Mouse (Mus musculus) E14TG2a.4 (cell line): ENCODE results near the gene Cdc73.

Source experiments
- H3K27me3 ChIP-seq: 2 replicates; pipeline ENCODE4 v1.6.1; 2014; ENCODE audit warnings: low read length, control low read depth; ENCODE audit not compliant: insufficient read depth
- H3K36me3 ChIP-seq: 2 replicates; pipeline ENCODE4 v1.6.1; 2014; ENCODE audit warnings: low read length, control low read depth; ENCODE audit not compliant: insufficient read depth
- H3K4me1 ChIP-seq: replicated peaks from 2 replicates; pipeline ENCODE4 v1.6.1; 2014; ENCODE audit warnings: low read depth, low read length, control low read depth
- H3K4me3 ChIP-seq: replicated peaks from 2 replicates; pipeline ENCODE4 v1.5.1; 2014; ENCODE audit warnings: mild to moderate bottlenecking, low read length
- H3K9me3 ChIP-seq: 2 replicates; pipeline ENCODE4 v1.6.1; 2014; ENCODE audit warnings: low read length, control low read depth
- CTCF ChIP-seq: conservative IDR thresholded peaks from 2 replicates; pipeline ENCODE4 v1.5.1; 2014; ENCODE audit warnings: low read length
- NANOG ChIP-seq: IDR thresholded peaks from 2 replicates; pipeline ENCODE4 v1.6.1; 2014; ENCODE audit warnings: borderline replicate concordance, low read length, mixed read lengths
- POU5F1 ChIP-seq: IDR thresholded peaks from 2 replicates; pipeline ENCODE4 v1.6.1; 2014; ENCODE audit warnings: low read length, borderline replicate concordance

The Cdc73 gene

GRCm38 (mm10) chr1:143621930-143622329 lies 80.8 kb downstream of the Cdc73 start:
- Histone ChIP-seq H3K9me3 (no peaks in the 10 kb centered on the region), H3K27me3 (no peaks in the 10 kb centered on the region), H3K4me1 (no peaks in the 10 kb centered on the region), H3K36me3 (peaks cover 63% of the 10 kb centered on the region), H3K4me3 (no peak overlapping the region)
- TF ChIP-seq POU5F1 (no peak), CTCF (no peak), NANOG (no peak)

GRCm38 (mm10) chr1:143619760-143620159 lies 82.9 kb downstream of the Cdc73 start:
- Histone ChIP-seq H3K9me3 (no peaks in the 10 kb centered on the region), H3K4me3 (no peak overlapping the region), H3K36me3 (peaks cover 56% of the 10 kb centered on the region), H3K4me1 (no peaks in the 10 kb centered on the region), H3K27me3 (no peaks in the 10 kb centered on the region)
- TF ChIP-seq NANOG (no peak), POU5F1 (no peak), CTCF (no peak)

DNA sequence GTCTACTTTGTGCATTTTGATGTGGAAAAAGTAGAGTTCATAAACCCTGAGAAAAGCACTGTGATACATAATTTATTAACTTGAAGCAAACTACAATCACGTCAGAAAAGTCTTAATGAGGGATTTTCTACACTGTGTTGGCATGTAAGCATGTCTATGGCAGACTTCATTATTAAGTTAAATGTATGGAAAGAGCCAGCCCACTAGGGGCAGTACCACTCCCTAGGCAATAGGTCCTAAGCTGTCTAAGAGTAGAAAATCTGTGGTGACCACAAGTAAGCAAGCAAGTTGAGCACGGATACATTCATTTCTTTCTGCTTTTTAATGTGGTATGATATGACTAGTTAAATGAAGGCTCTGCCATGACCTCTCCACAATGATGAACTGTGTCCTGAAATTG lies 89.8 kb downstream of the Cdc73 start:
- peaks cover 44% of the 10 kb centered on the region for H3K36me3 ChIP-seq
- H3K4me1 ChIP-seq = no peaks in the 10 kb centered on the region
- no peaks in the 10 kb centered on the region for H3K9me3 ChIP-seq
- TF ChIP-seq POU5F1 (no peak), CTCF (0 out of 2 replicates have a peak, but pooled peaks have one; percentile 8), NANOG (no peak)
- H3K27me3 ChIP-seq = no peaks in the 10 kb centered on the region
- no peak overlapping the region for H3K4me3 ChIP-seq

GRCm38 (mm10) chr1:143608911-143609310 lies 93.8 kb downstream of the Cdc73 start:
- peaks cover 21% of the 10 kb centered on the region for H3K36me3 ChIP-seq
- no peaks in the 10 kb centered on the region for H3K9me3 ChIP-seq
- TF ChIP-seq POU5F1 (no peak), NANOG (no peak), CTCF (no peak)
- no peaks in the 10 kb centered on the region for H3K4me1 ChIP-seq
- H3K4me3 ChIP-seq = no peak overlapping the region
- no peaks in the 10 kb centered on the region for H3K27me3 ChIP-seq

DNA sequence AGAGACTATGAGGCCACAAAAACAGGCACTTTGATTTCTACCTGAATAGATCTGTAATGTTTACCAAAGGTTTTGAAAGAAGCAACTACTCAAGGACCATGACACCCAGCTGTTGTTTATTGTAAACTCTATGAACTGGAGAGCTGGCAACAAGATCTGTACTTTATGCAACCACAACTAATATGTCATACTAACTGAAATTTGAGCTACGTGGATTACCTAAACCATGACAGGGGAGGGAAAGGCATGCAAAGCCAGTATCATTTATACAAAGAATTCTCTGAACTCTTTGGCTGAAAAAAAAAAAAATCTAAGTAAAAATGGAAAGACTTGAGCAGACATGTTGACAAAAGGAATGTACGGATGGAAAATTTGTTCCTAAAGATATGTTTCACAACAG lies 105.8 kb downstream of the Cdc73 start:
- no peaks in the 10 kb centered on the region for H3K27me3 ChIP-seq
- no peak overlapping the region for H3K4me3 ChIP-seq
- H3K36me3 ChIP-seq = no peaks in the 10 kb centered on the region
- TF ChIP-seq CTCF (no peak), NANOG (no peak)
- H3K9me3 ChIP-seq = no peaks in the 10 kb centered on the region
- H3K4me1 ChIP-seq = no peaks in the 10 kb centered on the region

DNA sequence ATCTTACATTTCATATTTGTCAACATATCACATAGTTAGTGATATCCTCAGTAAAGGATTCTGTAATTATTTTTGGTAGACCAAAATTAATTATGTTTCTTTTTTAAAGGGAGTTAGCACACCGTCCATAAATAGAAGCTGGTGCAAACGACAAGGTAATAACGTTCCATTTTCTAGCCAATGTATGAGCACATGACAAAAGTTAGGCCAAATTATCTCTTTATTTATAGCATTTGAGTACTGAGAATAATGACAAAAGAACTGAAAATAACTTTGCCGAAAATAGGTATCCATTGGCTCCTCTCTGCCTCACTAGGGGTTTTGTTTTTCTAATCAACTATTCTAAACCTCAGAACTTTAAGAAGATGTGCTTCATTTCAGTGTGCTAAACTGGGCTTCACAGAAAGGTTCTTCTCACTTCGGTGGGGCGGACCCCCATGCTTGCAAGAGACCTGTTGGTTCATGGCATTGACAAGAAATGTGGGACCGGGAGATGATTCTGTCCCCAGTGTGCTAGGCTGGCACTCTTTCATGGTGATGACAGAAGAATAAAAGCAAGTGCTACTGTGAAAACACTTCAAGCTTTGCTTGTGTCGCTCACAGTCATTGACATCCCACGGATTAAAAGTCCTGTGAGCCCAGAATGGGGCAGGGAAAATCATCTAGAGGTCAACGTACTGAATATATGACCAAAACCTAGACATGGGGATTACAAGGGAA lies 125.7 kb downstream of the Cdc73 start:
- Histone ChIP-seq H3K36me3 (no peaks in the 10 kb centered on the region), H3K4me1 (no peaks in the 10 kb centered on the region), H3K4me3 (no peak overlapping the region), H3K9me3 (peaks cover 1% of the 10 kb centered on the region), H3K27me3 (no peaks in the 10 kb centered on the region)
- no peak for TF ChIP-seq CTCF
- TF ChIP-seq POU5F1 = no peak
- TF ChIP-seq NANOG = no peak

GRCm38 (mm10) chr1:143558235-143558634 lies 144.5 kb downstream of the Cdc73 start:
- Histone ChIP-seq H3K27me3 (peaks cover 15% of the 10 kb centered on the region; the same call in 1 of the 2 replicates), H3K36me3 (no peaks in the 10 kb centered on the region), H3K4me1 (peaks cover 24% of the 10 kb centered on the region), H3K9me3 (no peaks in the 10 kb centered on the region), H3K4me3 (no peak overlapping the region)
- TF ChIP-seq CTCF (no peak), POU5F1 (no peak), NANOG (no peak)

- H3K9me3 ChIP-seq = no peaks in the 10 kb centered on the region
- H3K27me3 ChIP-seq = peaks cover 21% of the 10 kb centered on the region; the same call in 1 of the 2 replicates
- H3K36me3 ChIP-seq = no peaks in the 10 kb centered on the region
- peaks cover 24% of the 10 kb centered on the region for H3K4me1 ChIP-seq
- no peak overlapping the region for H3K4me3 ChIP-seq
- TF ChIP-seq POU5F1 (no peak), CTCF (no peak), NANOG (peak; percentile 90)
These were observed 147.2 kb downstream of the Cdc73 start for GRCm38 (mm10) chr1:143555533-143555932.

DNA sequence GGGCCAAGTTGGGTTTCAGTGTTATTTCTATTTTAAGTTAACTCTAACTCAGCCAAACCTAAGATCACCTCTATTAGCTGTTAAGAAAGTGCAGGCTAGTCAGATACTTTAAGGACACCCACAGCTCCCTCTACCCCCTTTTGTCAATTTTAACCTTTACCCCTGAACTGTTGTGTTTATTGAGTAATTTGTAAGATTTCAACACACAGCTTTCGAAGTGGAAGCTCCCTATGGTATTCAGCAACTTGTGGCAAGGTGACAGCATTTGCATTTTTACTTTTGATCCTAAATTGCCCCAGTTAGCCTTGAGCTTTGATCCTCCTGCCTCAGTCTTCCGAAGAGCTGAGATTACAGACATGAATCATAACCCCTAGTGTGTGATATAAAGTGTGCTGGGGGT lies 148.1 kb downstream of the Cdc73 start:
- no peaks in the 10 kb centered on the region for H3K9me3 ChIP-seq
- no peak overlapping the region for H3K4me3 ChIP-seq
- TF ChIP-seq NANOG = no peak
- no peak for TF ChIP-seq CTCF
- no peak for TF ChIP-seq POU5F1
- peaks cover 24% of the 10 kb centered on the region for H3K4me1 ChIP-seq
- peaks cover 18% of the 10 kb centered on the region; the same call in 1 of the 2 replicates for H3K27me3 ChIP-seq
- no peaks in the 10 kb centered on the region for H3K36me3 ChIP-seq
